Mouse (Mus musculus): ENCODE measurements around the gene Pqbp1. TPM values are rescaled to one million over a fixed set of nuclear protein-coding genes. Genes with fewer than 3 reads are reported as not detected.

Gene Pqbp1
- total and polyA plus RNA-seq, 3 experiments = 20.4 to 30.7 (median 25.1) TPM

DNA sequence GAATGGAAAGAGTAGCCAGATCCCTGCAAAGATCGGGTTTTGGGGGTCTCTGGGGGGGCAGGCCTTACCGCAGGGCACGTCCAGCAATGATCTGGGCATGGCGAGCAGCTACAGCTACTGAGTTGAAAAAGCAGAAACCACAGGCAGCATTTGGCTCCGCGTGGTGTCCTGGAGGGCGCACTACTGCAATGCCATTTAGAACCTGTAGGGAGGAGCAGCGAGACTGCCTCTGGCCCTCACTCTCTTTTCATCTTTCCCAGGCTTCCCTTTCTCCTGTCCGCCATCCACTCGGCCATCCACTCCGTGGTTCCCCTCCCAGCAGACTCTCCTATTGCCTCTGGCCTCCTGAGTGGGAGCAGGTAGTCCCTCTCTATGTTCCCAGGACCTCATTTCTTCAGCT, 37.8 kb upstream of the Pqbp1 start:
- Histone ChIP-seq H3K36me3 (ENCODE audit: control insufficient read depth, insufficient read depth, low read length) (no peaks in the 10 kb centered on the region), H3K9ac (ENCODE audit: low read depth, low read length) (no peak overlapping the region), H3K79me2 (replicated peaks; ENCODE audit: control insufficient read depth, insufficient read depth, low read length) (no peaks in the 10 kb centered on the region), H3K27ac (no peak overlapping the region), H3K4me1 (ENCODE audit: control insufficient read depth, insufficient read depth, low read length) (no peaks in the 10 kb centered on the region), H3K4me3 (no peak overlapping the region), H3K27me3 (ENCODE audit: control insufficient read depth, insufficient read depth, low read length) (no peaks in the 10 kb centered on the region)
- intact Hi-C loops (cut with DNase I) = no loop called here
- no peak for DNase-seq
- TF ChIP-seq POLR2A (IDR thresholded peaks at IDR 0.05; ENCODE audit: insufficient read depth, low read depth, low read length) = no peak
- 54% methylated on average over 11 of the region's 11 CpGs for WGBS

- no peaks in the 10 kb centered on the region; the same call in 1 of the 2 replicates for H3K27me3 ChIP-seq (ENCODE audit: control insufficient read depth, insufficient read depth, low read length)
- no peak within 1 kb of the TSS for H3K27ac ChIP-seq
- TF ChIP-seq EP300 (IDR thresholded peaks at IDR 0.05; ENCODE audit: insufficient read depth, low read depth, low read length) (no peak), CTCF (IDR thresholded peaks at IDR 0.05) (no peak), POLR2A (IDR thresholded peaks at IDR 0.05; ENCODE audit: insufficient read depth, low read depth, low read length) (no peak)
- no peaks in the 10 kb centered on the region for H3K36me3 ChIP-seq (ENCODE audit: control insufficient read depth, insufficient read depth, low read length)
- no peaks in the 10 kb centered on the region for H3K79me2 ChIP-seq (replicated peaks; ENCODE audit: control insufficient read depth, insufficient read depth, low read length)
- 28% methylated on average over 19 of the region's 19 CpGs for WGBS
- no peaks in the 10 kb centered on the region for H3K4me1 ChIP-seq (ENCODE audit: control insufficient read depth, insufficient read depth, low read length)
- intact Hi-C loops (cut with DNase I) = no loop called here
- no peak for DNase-seq
- no peak within 1 kb of the TSS for H3K4me3 ChIP-seq
- H3K9ac ChIP-seq (ENCODE audit: low read depth, low read length) = no peak within 1 kb of the TSS
Measured at GRCm38 (mm10) chrX:7928270-7928790, 29.3 kb upstream of the Pqbp1 start, which contains the start of gene Eras. Gene Eras (minus strand): TSS chrX:7928607.

DNA sequence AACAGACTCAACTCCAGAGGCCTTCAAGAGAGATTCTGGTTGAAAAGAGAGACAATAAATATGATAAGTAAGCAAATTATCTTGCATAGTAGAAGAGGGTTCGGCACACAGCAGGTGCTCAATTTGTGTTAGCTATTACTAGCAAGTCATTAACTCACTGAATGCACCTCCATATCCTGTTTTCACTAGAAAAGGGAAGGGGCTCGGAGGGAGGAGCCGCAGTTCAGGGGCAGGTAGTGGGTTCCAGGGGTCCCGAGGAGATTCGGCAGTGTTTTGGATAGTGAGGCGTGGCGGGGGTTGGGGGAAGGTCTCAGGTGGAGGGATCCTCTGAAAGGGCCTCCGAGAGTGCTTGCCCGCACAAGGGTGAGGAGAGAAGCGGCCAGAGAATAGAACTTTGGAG, 28.0 kb upstream of the Pqbp1 start:
- no peak for DNase-seq
- Histone ChIP-seq H3K79me2 (replicated peaks; ENCODE audit: control insufficient read depth, insufficient read depth, low read length) (no peaks in the 10 kb centered on the region), H3K4me1 (ENCODE audit: control insufficient read depth, insufficient read depth, low read length) (no peaks in the 10 kb centered on the region), H3K36me3 (ENCODE audit: control insufficient read depth, insufficient read depth, low read length) (no peaks in the 10 kb centered on the region), H3K27me3 (ENCODE audit: control insufficient read depth, insufficient read depth, low read length) (peaks cover 5% of the 10 kb centered on the region), H3K27ac (no peak overlapping the region), H3K4me3 (no peak overlapping the region), H3K9ac (ENCODE audit: low read depth, low read length) (no peak overlapping the region)
- intact Hi-C loops (cut with DNase I) = no loop called here
- TF ChIP-seq EP300 (IDR thresholded peaks at IDR 0.05; ENCODE audit: insufficient read depth, low read depth, low read length) (no peak), CTCF (IDR thresholded peaks at IDR 0.05) (no peak), POLR2A (IDR thresholded peaks at IDR 0.05; ENCODE audit: insufficient read depth, low read depth, low read length) (no peak)
- 32% methylated on average over 10 of the region's 10 CpGs for WGBS

GRCm38 (mm10) chrX:7926266-7926665, 27.2 kb upstream of the Pqbp1 start:
- no peak for DNase-seq
- Histone ChIP-seq H3K36me3 (ENCODE audit: control insufficient read depth, insufficient read depth, low read length) (no peaks in the 10 kb centered on the region), H3K79me2 (replicated peaks; ENCODE audit: control insufficient read depth, insufficient read depth, low read length) (no peaks in the 10 kb centered on the region), H3K27ac (no peak overlapping the region), H3K27me3 (ENCODE audit: control insufficient read depth, insufficient read depth, low read length) (peaks cover 8% of the 10 kb centered on the region), H3K4me3 (no peak overlapping the region), H3K9ac (ENCODE audit: low read depth, low read length) (no peak overlapping the region), H3K4me1 (ENCODE audit: control insufficient read depth, insufficient read depth, low read length) (no peaks in the 10 kb centered on the region)
- intact Hi-C loops (cut with DNase I) = no loop called here
- WGBS = 64% methylated on average over 6 of the region's 6 CpGs
- no peak for TF ChIP-seq POLR2A (IDR thresholded peaks at IDR 0.05; ENCODE audit: insufficient read depth, low read depth, low read length)
- TF ChIP-seq EP300 (IDR thresholded peaks at IDR 0.05; ENCODE audit: insufficient read depth, low read depth, low read length) = no peak
- no peak for TF ChIP-seq CTCF (IDR thresholded peaks at IDR 0.05)

GRCm38 (mm10) chrX:7922032-7922431, 23.0 kb upstream of the Pqbp1 start:
- intact Hi-C loops (cut with DNase I) = no loop called here
- Histone ChIP-seq H3K36me3 (ENCODE audit: control insufficient read depth, insufficient read depth, low read length) (no peaks in the 10 kb centered on the region), H3K79me2 (replicated peaks; ENCODE audit: control insufficient read depth, insufficient read depth, low read length) (no peaks in the 10 kb centered on the region), H3K9ac (ENCODE audit: low read depth, low read length) (no peak overlapping the region), H3K4me3 (no peak overlapping the region), H3K27me3 (ENCODE audit: control insufficient read depth, insufficient read depth, low read length) (peaks cover 11% of the 10 kb centered on the region), H3K27ac (no peak overlapping the region), H3K4me1 (ENCODE audit: control insufficient read depth, insufficient read depth, low read length) (no peaks in the 10 kb centered on the region)
- TF ChIP-seq EP300 (IDR thresholded peaks at IDR 0.05; ENCODE audit: insufficient read depth, low read depth, low read length) (no peak), POLR2A (IDR thresholded peaks at IDR 0.05; ENCODE audit: insufficient read depth, low read depth, low read length) (no peak), CTCF (IDR thresholded peaks at IDR 0.05) (no peak)
- DNase-seq = no peak
- 10% methylated on average over 46 of the region's 48 CpGs for WGBS

DNA sequence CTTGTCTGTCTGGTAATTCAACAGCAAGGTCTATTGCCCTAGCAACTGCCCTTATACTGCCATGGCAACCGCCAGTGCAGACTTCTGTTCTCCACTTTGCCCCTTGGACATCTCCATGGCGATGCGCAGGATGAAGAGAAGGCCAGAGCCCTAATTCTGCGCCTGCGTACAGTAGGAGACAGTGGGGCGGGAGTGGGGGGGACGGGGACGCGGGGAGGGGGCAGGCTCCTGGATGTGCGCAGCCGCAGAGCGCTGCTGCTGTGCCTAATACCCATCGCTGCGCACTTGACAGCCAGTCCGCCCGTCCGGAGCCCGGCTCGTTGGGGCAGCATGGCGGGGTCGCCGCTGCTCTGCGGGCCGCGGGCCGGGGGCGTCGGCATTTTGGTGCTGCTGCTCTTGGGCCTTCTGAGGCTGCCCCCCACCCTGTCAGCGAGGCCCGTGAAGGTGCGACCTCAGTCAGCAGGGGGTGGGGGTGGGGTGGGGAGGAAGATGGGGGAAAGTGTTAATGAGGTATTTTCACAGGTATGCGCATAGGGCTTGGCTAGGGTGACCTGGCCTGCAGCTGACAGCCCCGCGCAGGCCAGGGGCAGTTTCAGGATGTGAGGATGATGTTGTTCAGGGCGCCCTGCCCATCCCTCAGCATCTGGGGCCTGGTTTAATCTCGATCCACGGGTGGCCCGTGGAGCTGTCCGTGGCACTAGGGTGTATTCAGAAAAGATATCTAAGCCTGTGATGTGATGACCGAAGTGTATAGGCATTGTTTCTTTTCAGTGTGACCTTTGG, 20.7 kb upstream of the Pqbp1 start, which contains the start of gene Pcsk1n:
Pcsk1n (plus strand) TSS at position 222 of the 783 bp plus-strand sequence.
- no peaks in the 10 kb centered on the region for H3K79me2 ChIP-seq (replicated peaks; ENCODE audit: control insufficient read depth, insufficient read depth, low read length)
- no peak within 1 kb of the TSS for H3K27ac ChIP-seq
- H3K9ac ChIP-seq (ENCODE audit: low read depth, low read length) = no peak within 1 kb of the TSS
- TF ChIP-seq POLR2A (IDR thresholded peaks at IDR 0.05; ENCODE audit: insufficient read depth, low read depth, low read length) = no peak
- TF ChIP-seq CTCF (IDR thresholded peaks at IDR 0.05) = no peak
- no peak for TF ChIP-seq EP300 (IDR thresholded peaks at IDR 0.05; ENCODE audit: insufficient read depth, low read depth, low read length)
- H3K4me3 ChIP-seq = no peak within 1 kb of the TSS
- intact Hi-C loops (cut with DNase I) = no loop called here
- 17% methylated on average over 38 of the region's 40 CpGs for WGBS
- peaks cover 11% of the 10 kb centered on the region for H3K27me3 ChIP-seq (ENCODE audit: control insufficient read depth, insufficient read depth, low read length)
- no peaks in the 10 kb centered on the region for H3K4me1 ChIP-seq (ENCODE audit: control insufficient read depth, insufficient read depth, low read length)
- H3K36me3 ChIP-seq (ENCODE audit: control insufficient read depth, insufficient read depth, low read length) = no peaks in the 10 kb centered on the region
- no peak for DNase-seq
